Mouse (Mus musculus) ovary, adult 2 months (tissue): ENCODE measurements around the gene Snrpf. TPM values are rescaled to one million over a fixed set of nuclear protein-coding genes. Genes with fewer than 3 reads are reported as not detected.

Source experiments
- polyA plus RNA-seq: library from polyadenylated mRNA; depleted of rRNA; stranded (reverse); fragments of >200 nt; gene quantifications from 2 replicates; pipeline ENCODE4 v1.2.3, GENCODE M21; 2012; rRNA removed

The Snrpf gene
- 148 TPM in 2 replicates for polyA plus RNA-seq

DNA sequence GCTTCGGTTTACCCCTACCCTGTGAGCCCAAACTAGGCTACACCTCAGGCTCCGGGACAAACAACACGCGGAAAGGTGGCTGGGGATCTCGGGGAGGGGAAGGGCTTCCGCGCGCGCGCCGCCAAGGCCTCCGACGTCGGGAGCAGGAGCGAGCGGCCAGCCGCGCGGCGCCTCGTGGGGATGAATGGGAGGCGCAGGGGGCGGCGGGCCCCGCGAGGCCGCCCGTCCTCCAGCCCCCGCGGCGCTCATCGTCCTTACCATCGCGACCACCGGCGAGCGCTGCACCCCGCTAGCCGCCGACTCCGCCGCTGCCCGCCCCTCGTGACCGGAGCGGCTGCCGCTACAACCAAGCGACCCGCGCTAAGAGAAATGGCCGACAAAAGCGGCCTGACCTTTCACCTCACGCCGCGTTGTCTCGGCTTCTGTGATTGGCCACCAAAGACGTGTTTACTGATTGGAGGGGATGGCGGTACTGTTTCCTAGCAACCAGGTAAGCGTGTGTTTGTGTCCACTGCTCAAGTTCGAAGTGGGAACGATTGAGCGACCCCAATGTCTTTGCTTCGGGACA is at the start of gene Snrpf:
Gene Snrpf (minus strand): TSS at position 426 of the 568 bp plus-strand sequence.

DNA sequence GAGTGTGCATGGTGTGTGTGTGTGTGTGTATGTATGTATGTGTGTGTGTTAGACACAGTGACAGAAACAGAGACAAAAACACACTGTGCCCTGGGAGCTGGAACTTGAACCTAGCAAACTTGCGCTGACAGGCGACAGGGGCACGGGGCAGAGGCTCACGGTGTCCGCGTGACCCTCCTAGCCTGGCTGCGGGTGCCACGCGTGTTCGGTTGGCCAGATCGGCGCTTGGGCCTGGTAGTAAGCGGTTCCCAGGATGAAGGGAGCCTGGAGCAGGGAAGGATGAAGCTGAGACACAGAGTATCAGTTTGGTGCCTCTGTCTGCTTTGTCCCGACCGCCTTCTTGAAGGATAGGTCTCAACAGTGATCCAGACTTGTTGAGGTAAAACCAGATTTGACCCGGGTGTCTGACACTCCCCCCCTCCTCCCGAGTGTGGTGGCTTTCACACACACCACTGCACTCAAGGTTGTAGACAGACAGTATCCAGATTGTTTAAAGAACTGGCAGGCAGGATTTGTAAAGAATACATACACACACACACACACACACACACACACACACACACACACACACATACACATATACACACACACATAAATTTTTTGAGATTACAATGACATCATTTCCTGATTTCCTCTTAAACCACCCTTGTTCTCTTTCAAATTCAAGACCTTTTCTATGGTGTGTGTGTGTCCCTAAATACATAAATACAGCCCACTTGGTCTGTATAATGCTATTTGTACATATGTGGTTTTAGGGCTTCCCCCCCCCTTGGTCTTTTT is 48.9 kb downstream of the Snrpf start, which contains the start of gene Ccdc38:
Gene Ccdc38 (plus strand): TSS at position 202 of the 780 bp plus-strand sequence.

GRCm38 (mm10) chr10:93539775-93540430 is 49.6 kb downstream of the Snrpf start, which contains the start of gene Amdhd1:
Gene Amdhd1 (minus strand): TSS chr10:93540033.

Other genes starting within 250 kb of the Snrpf start
- 79.2 and 159 TPM in 2 replicates for gene Lta4h, start 136.3 kb downstream of the Snrpf start, polyA plus RNA-seq
- gene Hal, start 100.9 kb downstream of the Snrpf start, polyA plus RNA-seq: 0.10 and 0.81 TPM in 2 replicates
- gene Amdhd1, start 49.7 kb downstream of the Snrpf start, polyA plus RNA-seq: 0.66 and 0.96 TPM in 2 replicates
- not detected in 2 replicates for gene Ccdc38, start 49.1 kb downstream of the Snrpf start, polyA plus RNA-seq
- 22.5 and 26.4 TPM in 2 replicates for gene Ntn4, start 51.0 kb upstream of the Snrpf start, polyA plus RNA-seq
- not detected in 2 replicates for gene Usp44, start 241.8 kb upstream of the Snrpf start, polyA plus RNA-seq